Mouse (Mus musculus): ENCODE measurements around the gene Slc22a7.

DNA sequence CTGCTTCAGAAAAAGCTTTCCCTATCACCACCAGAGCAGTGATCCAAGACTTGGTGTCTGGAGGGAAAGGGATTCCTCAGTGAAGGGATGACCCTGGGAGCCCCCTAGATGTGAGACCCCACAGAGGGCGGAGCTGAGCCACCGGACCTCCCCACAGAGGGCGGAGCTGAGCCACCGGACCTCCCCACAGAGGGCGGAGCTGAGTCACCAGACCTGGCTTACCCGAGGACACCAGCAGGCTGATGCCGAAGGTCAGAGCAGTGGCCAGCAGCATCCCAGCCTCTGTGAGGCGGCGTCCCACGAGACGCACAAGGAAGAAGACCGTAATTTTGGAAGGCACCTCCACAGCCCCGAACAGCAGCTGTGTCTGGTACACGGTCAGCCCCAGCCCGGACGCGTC, 4.6 kb downstream of the Slc22a7 start:
- TF ChIP-seq POLR2A (IDR thresholded peaks at IDR 0.05; ENCODE audit: insufficient read length, low read depth) (no peak), MAX (IDR thresholded peaks at IDR 0.05; ENCODE audit: low read depth) (no peak), MYOD1 (IDR thresholded peaks at IDR 0.05; ENCODE audit: control insufficient read depth in 1 of 3, insufficient read length in 2 of 3, low read depth in 2 of 3) (no peak), TCF12 (IDR thresholded peaks at IDR 0.05; ENCODE audit: insufficient read depth, poor library complexity, severe bottlenecking) (no peak), REST (IDR thresholded peaks at IDR 0.05; ENCODE audit: insufficient read depth, insufficient read length) (no peak), CEBPB (IDR thresholded peaks at IDR 0.05; ENCODE audit: insufficient read depth, poor library complexity, severe bottlenecking) (no peak), USF1 (IDR thresholded peaks at IDR 0.05; ENCODE audit: low read depth) (no peak), E2F4 (IDR thresholded peaks at IDR 0.05; ENCODE audit: insufficient read depth) (no peak), POLR2AphosphoS2 (IDR thresholded peaks at IDR 0.05; ENCODE audit: insufficient read length, low read depth) (no peak), SRF (IDR thresholded peaks at IDR 0.05; ENCODE audit: control insufficient read depth, insufficient read length, low read depth) (no peak), MYOG (IDR thresholded peaks at IDR 0.05; ENCODE audit: control insufficient read depth in 1 of 3, insufficient read depth in 1 of 3, insufficient read length in 2 of 3, low read depth in 2 of 3) (no peak)

All from myocyte (in vitro differentiated cells).